Mouse (Mus musculus): Measurements from ENCODE around the gene Cntln.

GRCm38 (mm10) chr4:84995520-84996348 is 111.6 kb downstream of the Cntln start:
- TF ChIP-seq CTCF (IDR thresholded peaks at IDR 0.05; ENCODE audit: control insufficient read depth, insufficient read depth, low read length) (no peak), POLR2A (IDR thresholded peaks at IDR 0.05; ENCODE audit: borderline replicate concordance, control insufficient read depth, low read depth, low read length) (no peak)

All from bone marrow, adult 2 months (tissue).